Mouse (Mus musculus) embryonic fibroblast, embryonic 13.5 days (primary cell): ENCODE data around the gene Serpind1. TPM values are rescaled to one million over a fixed set of nuclear protein-coding genes. Genes with fewer than 3 reads are reported as not detected.

Experiments used
- H3K27ac ChIP-seq: 2 replicates; pipeline ENCODE4 v1.5.1; 2012; ENCODE audit warnings: low read length, control low read depth, inconsistent platforms; ENCODE audit not compliant: insufficient read depth
- H3K4me1 ChIP-seq: 2 replicates; pipeline ENCODE4 v1.6.1; 2011; ENCODE audit warnings: low read length; ENCODE audit not compliant: control insufficient read depth, insufficient read depth
- H3K4me3 ChIP-seq: 2 replicates; pipeline ENCODE4 v1.5.1; 2011; ENCODE audit warnings: mild to moderate bottlenecking, control low read depth, low read length; ENCODE audit not compliant: insufficient read depth
- CTCF ChIP-seq: IDR thresholded peaks from 2 replicates; pipeline ENCODE4 v1.5.1; 2011; ENCODE audit warnings: mild to moderate bottlenecking, control low read depth, low read length, moderate library complexity, borderline replicate concordance; ENCODE audit not compliant: insufficient read depth
- POLR2A ChIP-seq: IDR thresholded peaks from 2 replicates; pipeline ENCODE4 v1.6.1; 2011; ENCODE audit warnings: low read depth, mild to moderate bottlenecking, control low read depth, low read length, moderate library complexity
- polyA plus RNA-seq: library from polyadenylated mRNA; stranded (reverse); fragments of >200 nt; gene quantifications from 2 replicates; pipeline ENCODE4 v1.2.4, GENCODE M21; 2011; ENCODE audit warnings: low read depth; ENCODE audit not compliant: missing spikeins, insufficient read length

Gene Serpind1
- polyA plus RNA-seq, 1 experiment = not detected

DNA sequence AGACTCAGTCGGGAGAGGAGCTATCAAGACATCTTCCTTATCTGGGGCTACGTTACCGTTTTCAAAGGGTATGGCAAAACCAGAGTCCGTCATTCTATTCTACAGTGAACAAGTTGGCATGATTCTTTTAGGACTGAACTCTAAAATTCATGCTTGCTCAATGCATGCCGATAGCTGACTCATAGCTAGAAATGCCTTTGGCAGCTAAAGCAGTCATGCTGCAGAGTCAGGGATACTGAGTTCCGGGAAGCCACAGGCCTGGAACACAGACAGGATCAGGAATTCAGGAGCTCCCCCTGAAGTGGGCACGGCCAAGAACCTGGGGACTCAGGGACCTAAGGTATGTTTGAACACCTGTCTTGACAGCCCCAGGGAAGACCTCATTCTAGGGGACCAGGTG, 14.6 kb upstream of the Serpind1 start:
- Histone ChIP-seq H3K27ac (peak overlapping the region; percentile 34), H3K4me1 (no peaks in the 10 kb centered on the region), H3K4me3 (no peak overlapping the region)
- TF ChIP-seq CTCF (no peak), POLR2A (no peak)

GRCm38 (mm10) chr16:17321481-17321880, 9.7 kb upstream of the Serpind1 start:
- H3K4me1 ChIP-seq = no peaks in the 10 kb centered on the region
- no peak overlapping the region for H3K4me3 ChIP-seq
- TF ChIP-seq POLR2A = no peak
- TF ChIP-seq CTCF = no peak
- H3K27ac ChIP-seq = no peak overlapping the region

GRCm38 (mm10) chr16:17324745-17325144, 6.4 kb upstream of the Serpind1 start:
- TF ChIP-seq POLR2A = no peak
- TF ChIP-seq CTCF = no peak
- Histone ChIP-seq H3K27ac (no peak overlapping the region), H3K4me3 (no peak overlapping the region), H3K4me1 (no peaks in the 10 kb centered on the region)

GRCm38 (mm10) chr16:17326064-17326463, 5.1 kb upstream of the Serpind1 start:
- no peak for TF ChIP-seq POLR2A
- no peak for TF ChIP-seq CTCF
- H3K4me3 ChIP-seq = no peak overlapping the region
- no peaks in the 10 kb centered on the region for H3K4me1 ChIP-seq
- no peak overlapping the region for H3K27ac ChIP-seq

GRCm38 (mm10) chr16:17329848-17330570, 1.2 kb upstream of the Serpind1 start:
- H3K4me1 ChIP-seq = no peaks in the 10 kb centered on the region
- H3K4me3 ChIP-seq = no peak overlapping the region
- TF ChIP-seq CTCF (no peak), POLR2A (no peak)
- no peak overlapping the region for H3K27ac ChIP-seq

DNA sequence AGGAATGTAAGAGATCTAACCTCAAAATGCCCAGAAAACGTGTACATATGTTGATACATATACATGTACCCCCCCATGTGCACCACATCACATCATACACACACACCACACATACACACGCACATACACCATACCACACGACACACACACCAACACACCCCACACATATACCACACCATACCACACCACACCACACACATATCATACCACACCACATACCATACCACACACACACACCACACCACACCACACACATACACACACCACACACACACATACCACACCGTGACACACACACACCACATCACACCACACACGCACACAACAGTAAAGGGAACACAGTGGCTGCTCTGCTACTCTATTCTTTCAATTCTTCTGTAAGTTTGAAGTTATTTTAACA, 684 bp downstream of the Serpind1 start:
- Histone ChIP-seq H3K4me3 (no peak overlapping the region), H3K4me1 (no peaks in the 10 kb centered on the region), H3K27ac (no peak overlapping the region)
- TF ChIP-seq POLR2A (no peak), CTCF (no peak)

DNA sequence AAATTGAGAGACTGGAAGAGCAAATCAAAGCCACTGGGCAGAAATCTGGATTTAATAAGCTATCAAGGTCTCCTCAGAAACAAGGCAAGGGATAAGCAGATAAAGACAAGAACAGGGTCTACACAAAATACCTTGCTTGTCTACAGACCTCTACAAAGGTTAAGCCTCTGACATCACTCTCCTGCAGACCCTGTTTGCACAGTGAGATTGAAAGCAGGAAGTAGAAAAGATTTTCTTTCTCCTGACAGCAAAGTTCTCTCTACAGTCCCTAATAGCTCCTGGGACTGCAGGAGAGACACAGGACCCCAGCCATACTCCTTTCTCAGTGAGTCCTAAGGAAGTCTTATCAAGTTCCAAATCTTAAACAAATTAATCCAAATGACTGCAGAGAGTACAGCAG, 3.4 kb downstream of the Serpind1 start:
- no peak overlapping the region for H3K27ac ChIP-seq
- no peaks in the 10 kb centered on the region for H3K4me1 ChIP-seq
- TF ChIP-seq POLR2A (no peak), CTCF (no peak)
- H3K4me3 ChIP-seq = no peak overlapping the region

- no peak overlapping the region for H3K4me3 ChIP-seq
- H3K27ac ChIP-seq = no peak overlapping the region
- no peaks in the 10 kb centered on the region for H3K4me1 ChIP-seq
- TF ChIP-seq CTCF (no peak), POLR2A (no peak)
Measured at GRCm38 (mm10) chr16:17336089-17336488, 4.9 kb downstream of the Serpind1 start.

- H3K27ac ChIP-seq = no peak overlapping the region
- H3K4me1 ChIP-seq = no peaks in the 10 kb centered on the region
- H3K4me3 ChIP-seq = no peak overlapping the region
- no peak for TF ChIP-seq POLR2A
- TF ChIP-seq CTCF = no peak
Measured at GRCm38 (mm10) chr16:17339701-17340100, 8.5 kb downstream of the Serpind1 start.

- TF ChIP-seq CTCF = no peak
- TF ChIP-seq POLR2A = no peak
- no peak overlapping the region for H3K27ac ChIP-seq
Measured at GRCm38 (mm10) chr16:17340705-17341104, 9.5 kb downstream of the Serpind1 start.

More at GRCm38 (mm10) chr16:17340705-17341104, 9.5 kb downstream of the Serpind1 start:
- Histone ChIP-seq H3K4me1 (no peaks in the 10 kb centered on the region), H3K4me3 (no peak overlapping the region)
